Comparison of ENCODE assay signal across 10 mouse cellular contexts in the genomic region with DNA sequence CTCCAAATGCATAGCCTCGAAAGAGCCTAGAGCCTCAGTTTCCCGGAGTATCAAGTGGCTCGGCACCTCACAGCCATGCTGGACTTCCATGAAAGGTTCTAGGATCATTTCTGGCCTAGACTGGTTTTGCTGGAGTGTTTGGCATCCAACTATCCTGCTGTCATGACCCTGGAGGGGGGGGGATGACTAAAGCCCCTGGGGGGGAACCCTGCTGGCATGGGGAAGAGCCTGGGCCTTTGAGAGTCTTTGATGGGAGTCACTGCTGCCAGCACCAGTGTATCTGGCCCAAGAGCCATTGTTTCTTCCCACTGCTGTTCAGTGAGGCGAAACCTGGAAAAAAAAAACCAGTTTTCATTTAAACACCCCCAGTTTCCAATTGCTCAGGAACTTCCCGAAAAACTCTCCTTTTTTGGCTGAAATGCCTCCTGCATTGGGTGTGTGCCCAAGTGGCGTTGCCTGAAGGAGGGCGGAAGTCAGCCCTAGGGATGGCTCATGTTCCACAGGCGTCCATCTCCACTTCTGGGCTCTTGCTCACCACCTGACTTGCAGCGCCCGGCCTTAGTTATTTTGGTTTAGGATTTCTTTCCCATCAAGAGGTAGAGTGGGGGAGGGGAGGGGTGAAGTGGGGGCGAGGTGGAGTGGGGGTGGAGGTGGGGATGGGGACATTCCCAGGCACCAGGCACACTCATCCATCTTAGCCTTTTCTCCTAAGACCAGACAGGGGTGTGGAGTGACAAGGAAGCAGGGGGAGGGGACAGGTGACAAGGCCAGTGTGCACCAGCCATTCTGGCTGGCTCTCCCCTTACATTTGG. TPM values are rescaled to one million over a fixed set of nuclear protein-coding genes. Genes with fewer than 3 reads are reported as not detected.
DNase-seq lines count a peak whose midpoint lies in the region; ATAC-seq and TF ChIP-seq lines count a peak whose summit lies in the region.
"Had no signal": no experiment of that assay in that cellular context is flagged by ENCODE, and none has a peak within 500 bp of the region (broad histone marks: within the 10 kb centered on the region; RNA-seq: fewer than 3 reads in every experiment).

No protein-coding gene starts in this region.

- DNase-seq in heart, adult 18-20 months, result no peak
- no peak for DNase-seq in spleen, adult 2 months (ENCODE audit: low read depth in 1 of 2, low spot score in 2 of 2)
- DNase-seq in spleen, postnatal 14 days (ENCODE audit: low spot score in 2 of 2), result no peak
- peak; percentile 69 for DNase-seq in gastrocnemius, adult 18-20 months (ENCODE audit: low spot score)
- DNase-seq in skeletal muscle tissue, adult 2 months (ENCODE audit: low read depth, low spot score), result peak; percentile 37
- no peak for DNase-seq in spleen, adult 18-20 months
- DNase-seq in stomach, postnatal 0 days (ENCODE audit: low spot score), result no peak
- DNase-seq: kidney, postnatal 25 days had no signal

- no peaks in the 10 kb centered on the region for H3K9me3 ChIP-seq in heart, embryonic 11.5 days (replicated peaks; ENCODE audit: control insufficient read depth, low read length)
- no peaks in the 10 kb centered on the region for H3K9me3 ChIP-seq in stomach, postnatal 0 days (ENCODE audit: control insufficient read depth, low read length)

- TF ChIP-seq POLR2A in spleen, adult 2 months (IDR thresholded peaks at IDR 0.05; ENCODE audit: low read depth, low read length), result no peak

- H3K4me2 ChIP-seq in heart, embryonic 11.5 days, result no peak overlapping the region
- no peak overlapping the region for H3K4me2 ChIP-seq in stomach, postnatal 0 days (replicated peaks; ENCODE audit: low read depth)

- TF ChIP-seq CTCF in spleen, adult 2 months (IDR thresholded peaks at IDR 0.05; ENCODE audit: extremely low read depth, insufficient read depth, insufficient read length, insufficient replicate concordance), result no peak
- no peak for TF ChIP-seq CTCF in stomach, postnatal 0 days (IDR thresholded peaks at IDR 0.05; ENCODE audit: low read depth)

- H3K27ac ChIP-seq in heart, embryonic 11.5 days (ENCODE audit: low read depth, low read length), result 0 out of 2 replicates have a peak overlapping the region, but pooled peaks have one; percentile 10
- H3K27ac ChIP-seq in spleen, adult 2 months (ENCODE audit: insufficient read depth, low read length), result 0 out of 2 replicates have a peak overlapping the region, but pooled peaks have one; percentile 23
- no peak overlapping the region for H3K27ac ChIP-seq in stomach, postnatal 0 days (replicated peaks)

- peaks cover 31% of the 10 kb centered on the region for H3K4me1 ChIP-seq in heart, embryonic 11.5 days (ENCODE audit: control insufficient read depth, insufficient read depth, low read length)
- H3K4me1 ChIP-seq in spleen, adult 2 months (ENCODE audit: control insufficient read depth, insufficient read depth, insufficient read length), result no peaks in the 10 kb centered on the region
- no peaks in the 10 kb centered on the region for H3K4me1 ChIP-seq in stomach, postnatal 0 days (replicated peaks; ENCODE audit: control insufficient read depth, insufficient read depth)

- no peak for TF ChIP-seq EP300 in stomach, postnatal 0 days (optimal IDR thresholded peaks at IDR 0.05)

- H3K36me3 ChIP-seq in heart, embryonic 11.5 days (ENCODE audit: control insufficient read depth, insufficient read depth, low read length), result peaks cover 12% of the 10 kb centered on the region
- no peaks in the 10 kb centered on the region for H3K36me3 ChIP-seq in spleen, adult 2 months (ENCODE audit: control insufficient read depth, insufficient read depth, low read length)
- no peaks in the 10 kb centered on the region for H3K36me3 ChIP-seq in stomach, postnatal 0 days (ENCODE audit: control insufficient read depth, insufficient read depth, low read length)

- no peak for ATAC-seq in heart, embryonic 11.5 days (replicated peaks; ENCODE audit: insufficient number of reproducible peaks, low FRiP score, low TSS enrichment)
- no peak; the same call in 1 of the 2 replicates for ATAC-seq in stomach, postnatal 0 days (ENCODE audit: low FRiP score, low TSS enrichment)
- ATAC-seq: lung, postnatal 0 days had no signal

- no peak overlapping the region for H3K4me3 ChIP-seq in heart, embryonic 11.5 days (ENCODE audit: low read depth, low read length)
- no peak overlapping the region for H3K4me3 ChIP-seq in spleen, adult 2 months (ENCODE audit: extremely low read depth, insufficient read depth, insufficient read length)
- no peak overlapping the region for H3K4me3 ChIP-seq in stomach, postnatal 0 days (ENCODE audit: low read depth, low read length)

- no peaks in the 10 kb centered on the region for H3K27me3 ChIP-seq in heart, embryonic 11.5 days (ENCODE audit: control insufficient read depth, insufficient read depth, low read length)
- H3K27me3 ChIP-seq in spleen, adult 2 months (ENCODE audit: control insufficient read depth, insufficient read depth, low read length), result no peaks in the 10 kb centered on the region
- H3K27me3 ChIP-seq in stomach, postnatal 0 days (ENCODE audit: control insufficient read depth, insufficient read depth, low read length), result no peaks in the 10 kb centered on the region

- no peak overlapping the region for H3K9ac ChIP-seq in heart, embryonic 11.5 days (ENCODE audit: low read depth, low read length)
- H3K9ac ChIP-seq in stomach, postnatal 0 days (ENCODE audit: low read length), result no peak overlapping the region

- 45% methylated on average over 11 of the region's 11 CpGs for WGBS in heart, embryonic 11.5 days (ENCODE audit: insufficient replicate concordance)
- 74% methylated on average over 11 of the region's 11 CpGs for WGBS in spleen, adult 2 months
- 57% methylated on average over 11 of the region's 11 CpGs for WGBS in stomach, postnatal 0 days

RNA-seq across cellular contexts. Expression of gene Prrx2, which starts 41.1 kb away (rescaled TPM):
- 55.8 and 63.2 TPM in 2 replicates for polyA plus RNA-seq in heart, embryonic 11.5 days (2014; fragmentation: Nextera tagmentation; extraction: Ambion mirVana)
- 1 to 10 TPM in 1 of 2 experiments, under 1 TPM in 1; 0.92 to 1.5 TPM for total RNA-seq in heart, adult 18-20 months (2021)
- polyA plus RNA-seq in spleen, adult 2 months (2012; rRNA removed), result 14.7 and 16.8 TPM in 2 replicates
- total RNA-seq in gastrocnemius, adult 18-20 months (2021), result 1 to 10 TPM; 1.9 TPM
- polyA plus RNA-seq in stomach, postnatal 0 days (2015; fragmentation: Nextera tagmentation; extraction: Ambion mirVana), result 1.8 and 2.0 TPM in 2 replicates

RNA-seq across cellular contexts. Expression of gene Asb6, which starts 45.7 kb away (rescaled TPM):
- 20.2 and 22.8 TPM in 2 replicates for polyA plus RNA-seq in heart, embryonic 11.5 days (2014; fragmentation: Nextera tagmentation; extraction: Ambion mirVana)
- 1 to 10 TPM; 6.6 to 7.4 TPM for total RNA-seq in heart, adult 18-20 months (2021)
- 51.5 and 61.7 TPM in 2 replicates for polyA plus RNA-seq in spleen, adult 2 months (2012; rRNA removed)
- total RNA-seq in gastrocnemius, adult 18-20 months (2021), result 1 to 10 TPM; 7.2 to 9.7 TPM
- 17.2 and 19.6 TPM in 2 replicates for polyA plus RNA-seq in stomach, postnatal 0 days (2015; fragmentation: Nextera tagmentation; extraction: Ambion mirVana)

RNA-seq across cellular contexts. Expression of gene Ptges, which starts 53.8 kb away (rescaled TPM):
- polyA plus RNA-seq in heart, embryonic 11.5 days (2014; fragmentation: Nextera tagmentation; extraction: Ambion mirVana), result 3.1 and 3.6 TPM in 2 replicates
- 1 to 10 TPM; 1.5 to 2.6 TPM for total RNA-seq in heart, adult 18-20 months (2021)
- polyA plus RNA-seq in spleen, adult 2 months (2012; rRNA removed), result 14.3 and 16.0 TPM in 2 replicates
- total RNA-seq in gastrocnemius, adult 18-20 months (2021), result 1 to 10 TPM; 2.9 to 4.0 TPM
- polyA plus RNA-seq in stomach, postnatal 0 days (2015; fragmentation: Nextera tagmentation; extraction: Ambion mirVana), result 28.3 and 29.2 TPM in 2 replicates

Comparison
In these comparisons a context has a peak if more than half of its experiments do, and no peak if none do; other contexts are left out.
1. DNase-seq: peak in gastrocnemius, adult 18-20 months (single experiment) and skeletal muscle tissue, adult 2 months (single experiment); none in heart, adult 18-20 months (0 of 2), spleen, adult 2 months (0 of 2), spleen, postnatal 14 days (0 of 2), spleen, adult 18-20 months (0 of 2) and stomach, postnatal 0 days (single experiment).